Mouse (Mus musculus): Measurements from ENCODE around the gene Ndufaf5. TPM values are rescaled to one million over a fixed set of nuclear protein-coding genes. Genes with fewer than 3 reads are reported as not detected.

Gene Ndufaf5
- total and polyA plus RNA-seq, 2 experiments, result 2.6 to 11.4 TPM

GRCm38 (mm10) chr2:140215415-140215814 is 45.0 kb downstream of the Ndufaf5 start:
- no peaks in the 10 kb centered on the region for H3K79me2 ChIP-seq (ENCODE audit: control insufficient read depth, insufficient read depth, low read length)
- no peak overlapping the region for H3K27ac ChIP-seq (replicated peaks; ENCODE audit: insufficient read depth, low read depth, low read length)
- no peak for DNase-seq (ENCODE audit: extremely low read depth, low read depth, low spot score)
- 75% methylated on average over 2 of the region's 2 CpGs for WGBS
- no peaks in the 10 kb centered on the region for H3K4me1 ChIP-seq (ENCODE audit: control insufficient read depth, insufficient read depth, low read length)
- H3K36me3 ChIP-seq (ENCODE audit: control insufficient read depth, insufficient read depth, low read length), result no peaks in the 10 kb centered on the region
- no peak overlapping the region for H3K9ac ChIP-seq (ENCODE audit: low read depth, low read length)
- no peak overlapping the region for H3K4me3 ChIP-seq (ENCODE audit: insufficient read depth, low read depth, low read length)
- H3K27me3 ChIP-seq (ENCODE audit: control insufficient read depth, insufficient read depth, low read length), result no peaks in the 10 kb centered on the region
- TF ChIP-seq CTCF (IDR thresholded peaks at IDR 0.05; ENCODE audit: low read depth, low read length), result no peak
- TF ChIP-seq POLR2A (IDR thresholded peaks at IDR 0.05; ENCODE audit: extremely low read depth, insufficient read depth, low read length), result no peak

GRCm38 (mm10) chr2:140215965-140216364 is 45.5 kb downstream of the Ndufaf5 start:
- no peak overlapping the region for H3K4me3 ChIP-seq (ENCODE audit: insufficient read depth, low read depth, low read length)
- TF ChIP-seq POLR2A (IDR thresholded peaks at IDR 0.05; ENCODE audit: extremely low read depth, insufficient read depth, low read length), result no peak
- no peak for TF ChIP-seq CTCF (IDR thresholded peaks at IDR 0.05; ENCODE audit: low read depth, low read length)
- WGBS, result 67% methylated on average over 1 of the region's 1 CpGs
- H3K4me1 ChIP-seq (ENCODE audit: control insufficient read depth, insufficient read depth, low read length), result no peaks in the 10 kb centered on the region
- no peak overlapping the region for H3K9ac ChIP-seq (ENCODE audit: low read depth, low read length)
- H3K27me3 ChIP-seq (ENCODE audit: control insufficient read depth, insufficient read depth, low read length), result no peaks in the 10 kb centered on the region
- H3K27ac ChIP-seq (replicated peaks; ENCODE audit: insufficient read depth, low read depth, low read length), result no peak overlapping the region
- H3K79me2 ChIP-seq (ENCODE audit: control insufficient read depth, insufficient read depth, low read length), result no peaks in the 10 kb centered on the region
- no peak for DNase-seq (ENCODE audit: extremely low read depth, low read depth, low spot score)
- no peaks in the 10 kb centered on the region for H3K36me3 ChIP-seq (ENCODE audit: control insufficient read depth, insufficient read depth, low read length)

- DNase-seq (ENCODE audit: extremely low read depth, low read depth, low spot score), result no peak
- Histone ChIP-seq H3K9ac (ENCODE audit: low read depth, low read length) (no peak overlapping the region), H3K4me3 (ENCODE audit: insufficient read depth, low read depth, low read length) (no peak overlapping the region), H3K4me1 (ENCODE audit: control insufficient read depth, insufficient read depth, low read length) (no peaks in the 10 kb centered on the region), H3K27ac (replicated peaks; ENCODE audit: insufficient read depth, low read depth, low read length) (no peak overlapping the region), H3K27me3 (ENCODE audit: control insufficient read depth, insufficient read depth, low read length) (no peaks in the 10 kb centered on the region), H3K79me2 (ENCODE audit: control insufficient read depth, insufficient read depth, low read length) (no peaks in the 10 kb centered on the region), H3K36me3 (ENCODE audit: control insufficient read depth, insufficient read depth, low read length) (no peaks in the 10 kb centered on the region)
- WGBS, result 71% methylated on average over 8 of the region's 8 CpGs
- TF ChIP-seq CTCF (IDR thresholded peaks at IDR 0.05; ENCODE audit: low read depth, low read length) (no peak), POLR2A (IDR thresholded peaks at IDR 0.05; ENCODE audit: extremely low read depth, insufficient read depth, low read length) (no peak)
These were observed 49.9 kb downstream of the Ndufaf5 start for GRCm38 (mm10) chr2:140220325-140220724.

- Histone ChIP-seq H3K9ac (ENCODE audit: low read depth, low read length) (no peak overlapping the region), H3K27me3 (ENCODE audit: control insufficient read depth, insufficient read depth, low read length) (no peaks in the 10 kb centered on the region)
These were observed 59.8 kb downstream of the Ndufaf5 start for GRCm38 (mm10) chr2:140230295-140230694.

GRCm38 (mm10) chr2:140237245-140237644 is 66.8 kb downstream of the Ndufaf5 start:
- no peaks in the 10 kb centered on the region for H3K36me3 ChIP-seq (ENCODE audit: control insufficient read depth, insufficient read depth, low read length)
- H3K27ac ChIP-seq (replicated peaks; ENCODE audit: insufficient read depth, low read depth, low read length), result no peak overlapping the region
- no peaks in the 10 kb centered on the region for H3K79me2 ChIP-seq (ENCODE audit: control insufficient read depth, insufficient read depth, low read length)
- 56% methylated on average over 6 of the region's 6 CpGs for WGBS
- no peaks in the 10 kb centered on the region for H3K27me3 ChIP-seq (ENCODE audit: control insufficient read depth, insufficient read depth, low read length)
- H3K9ac ChIP-seq (ENCODE audit: low read depth, low read length), result no peak overlapping the region
- no peaks in the 10 kb centered on the region for H3K4me1 ChIP-seq (ENCODE audit: control insufficient read depth, insufficient read depth, low read length)
- peak; percentile 15 for DNase-seq (ENCODE audit: extremely low read depth, low read depth, low spot score)
- H3K4me3 ChIP-seq (ENCODE audit: insufficient read depth, low read depth, low read length), result no peak overlapping the region
- no peak for TF ChIP-seq POLR2A (IDR thresholded peaks at IDR 0.05; ENCODE audit: extremely low read depth, insufficient read depth, low read length)
- TF ChIP-seq CTCF (IDR thresholded peaks at IDR 0.05; ENCODE audit: low read depth, low read length), result no peak

More at GRCm38 (mm10) chr2:140230295-140230694, 59.8 kb downstream of the Ndufaf5 start:
- TF ChIP-seq CTCF (IDR thresholded peaks at IDR 0.05; ENCODE audit: low read depth, low read length) (no peak), POLR2A (IDR thresholded peaks at IDR 0.05; ENCODE audit: extremely low read depth, insufficient read depth, low read length) (no peak)
- Histone ChIP-seq H3K4me3 (ENCODE audit: insufficient read depth, low read depth, low read length) (no peak overlapping the region), H3K36me3 (ENCODE audit: control insufficient read depth, insufficient read depth, low read length) (no peaks in the 10 kb centered on the region), H3K27ac (replicated peaks; ENCODE audit: insufficient read depth, low read depth, low read length) (no peak overlapping the region), H3K79me2 (ENCODE audit: control insufficient read depth, insufficient read depth, low read length) (no peaks in the 10 kb centered on the region), H3K4me1 (ENCODE audit: control insufficient read depth, insufficient read depth, low read length) (no peaks in the 10 kb centered on the region)
- WGBS, result 43% methylated on average over 1 of the region's 1 CpGs
- DNase-seq (ENCODE audit: extremely low read depth, low read depth, low spot score), result no peak

GRCm38 (mm10) chr2:140242398-140242797 is 71.9 kb downstream of the Ndufaf5 start:
- Histone ChIP-seq H3K79me2 (ENCODE audit: control insufficient read depth, insufficient read depth, low read length) (no peaks in the 10 kb centered on the region), H3K4me3 (ENCODE audit: insufficient read depth, low read depth, low read length) (no peak overlapping the region), H3K9ac (ENCODE audit: low read depth, low read length) (no peak overlapping the region), H3K36me3 (ENCODE audit: control insufficient read depth, insufficient read depth, low read length) (no peaks in the 10 kb centered on the region), H3K4me1 (ENCODE audit: control insufficient read depth, insufficient read depth, low read length) (no peaks in the 10 kb centered on the region), H3K27ac (replicated peaks; ENCODE audit: insufficient read depth, low read depth, low read length) (no peak overlapping the region), H3K27me3 (ENCODE audit: control insufficient read depth, insufficient read depth, low read length) (no peaks in the 10 kb centered on the region)
- WGBS, result 74% methylated on average over 5 of the region's 5 CpGs
- no peak for DNase-seq (ENCODE audit: extremely low read depth, low read depth, low spot score)
- no peak for TF ChIP-seq CTCF (IDR thresholded peaks at IDR 0.05; ENCODE audit: low read depth, low read length)
- no peak for TF ChIP-seq POLR2A (IDR thresholded peaks at IDR 0.05; ENCODE audit: extremely low read depth, insufficient read depth, low read length)
